Mouse (Mus musculus) limb, embryonic 11.5 days (tissue): ENCODE results near the gene Slc7a11. TPM values are rescaled to one million over a fixed set of nuclear protein-coding genes. Genes with fewer than 3 reads are reported as not detected.
A peak's percentile ranks its signal among the peaks of the same experiment; 100 is the strongest.

Experiments used
- ATAC-seq: fragments of 200-750 bp; cut with Nextera tagmentation; 2 replicates; pipeline ENCODE4 v1.8.0; 2017; ENCODE audit warnings: low read depth; ENCODE audit not compliant: insufficient number of reproducible peaks, low FRiP score, low TSS enrichment
- DNase-seq: peaks from one replicate; pipeline ENCODE4 v3.0.0-alpha.2; 2015; ENCODE audit warnings: low spot score
- H3K27ac ChIP-seq: fragments of 300-500 bp; sonication (generic); replicated peaks from 2 replicates; pipeline ENCODE4 v1.5.1; 2014; ENCODE audit warnings: low read depth, mild to moderate bottlenecking, low read length
- H3K27me3 ChIP-seq: fragments of 300-500 bp; sonication (generic); 2 replicates; pipeline ENCODE4 v1.6.1; 2014; ENCODE audit warnings: mild to moderate bottlenecking, low read length, mixed read lengths; ENCODE audit not compliant: control insufficient read depth, insufficient read depth
- H3K36me3 ChIP-seq: fragments of 300-500 bp; sonication (generic); 2 replicates; pipeline ENCODE4 v1.6.1; 2014; ENCODE audit warnings: mild to moderate bottlenecking, low read length, moderate library complexity, mixed read lengths; ENCODE audit not compliant: control insufficient read depth, insufficient read depth
- H3K4me1 ChIP-seq: fragments of 300-500 bp; sonication (generic); 2 replicates; pipeline ENCODE4 v1.6.1; 2014; ENCODE audit warnings: low read length, mixed read lengths; ENCODE audit not compliant: control insufficient read depth, insufficient read depth
- H3K4me2 ChIP-seq: fragments of 300-500 bp; sonication (generic); 2 replicates; pipeline ENCODE4 v1.6.1; 2014; ENCODE audit warnings: low read depth, mild to moderate bottlenecking, moderate library complexity; ENCODE audit not compliant: severe bottlenecking
- H3K4me3 ChIP-seq: fragments of 300-500 bp; sonication (generic); 2 replicates; pipeline ENCODE4 v1.5.1; 2014; ENCODE audit warnings: low read depth, low read length
- H3K9ac ChIP-seq: fragments of 300-500 bp; sonication (generic); 2 replicates; pipeline ENCODE4 v1.6.1; 2014; ENCODE audit warnings: mild to moderate bottlenecking, low read length
- H3K9me3 ChIP-seq: fragments of 300-500 bp; sonication (generic); 2 replicates; pipeline ENCODE4 v1.6.1; 2016; ENCODE audit warnings: low read length; ENCODE audit not compliant: control insufficient read depth
- WGBS: fragments of 180-500 bp; shearing (Covaris S2); extraction: QIAGEN DNeasy Blood & Tissue Kit; methylation state at CpG from one replicate; pipeline ENCODE4 v1.1.7; 2014; 5-methylcytosine and 5-hydroxymethylcytosine counted together
- polyA plus RNA-seq: library from polyadenylated mRNA; unstranded; fragments of >200 nt; fragmentation: Nextera tagmentation; extraction: Ambion mirVana; gene quantifications from 2 replicates; pipeline ENCODE4 v1.2.1, GENCODE M21; 2014

The Slc7a11 gene
- polyA plus RNA-seq, 1 experiment from 2014 or later: 4.4 TPM

DNA sequence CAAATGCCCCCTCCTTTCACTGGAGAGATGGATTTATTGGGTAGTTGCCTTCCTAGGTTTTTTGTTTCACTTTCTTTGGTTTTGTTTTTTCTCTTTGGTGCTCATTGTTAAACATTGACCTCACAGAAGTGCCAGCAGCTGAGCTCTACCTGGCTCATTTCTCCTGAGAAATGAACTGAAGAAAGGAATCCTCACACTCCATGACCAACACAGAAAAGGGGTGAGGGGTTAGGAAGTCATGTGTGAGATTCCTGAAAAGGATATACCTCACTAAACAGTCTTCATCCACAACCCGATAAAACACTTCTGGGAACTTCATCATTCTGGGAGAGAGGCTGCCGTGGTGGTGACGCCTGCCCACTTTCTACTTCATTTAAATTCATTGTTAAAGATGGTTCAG, 207.4 kb downstream of the Slc7a11 start:
- no peaks in the 10 kb centered on the region for H3K4me1 ChIP-seq
- no peak overlapping the region for H3K4me2 ChIP-seq
- no peak overlapping the region for H3K27ac ChIP-seq
- no peaks in the 10 kb centered on the region for H3K9me3 ChIP-seq
- 84% methylated on average over 3 of the region's 3 CpGs for WGBS
- no peak overlapping the region for H3K9ac ChIP-seq
- DNase-seq (no peak), ATAC-seq (no peak)
- no peak overlapping the region for H3K4me3 ChIP-seq
- no peaks in the 10 kb centered on the region for H3K27me3 ChIP-seq
- H3K36me3 ChIP-seq: no peaks in the 10 kb centered on the region

- Histone ChIP-seq H3K9ac (no peak overlapping the region), H3K27me3 (no peaks in the 10 kb centered on the region), H3K4me1 (no peaks in the 10 kb centered on the region), H3K27ac (no peak overlapping the region), H3K36me3 (no peaks in the 10 kb centered on the region), H3K4me3 (no peak overlapping the region), H3K4me2 (no peak overlapping the region), H3K9me3 (no peaks in the 10 kb centered on the region)
- ATAC-seq: no peak
- no peak for DNase-seq
- 51% methylated on average over 5 of the region's 5 CpGs for WGBS
These were observed 210.3 kb downstream of the Slc7a11 start for GRCm38 (mm10) chr3:50233144-50233543.

- H3K36me3 ChIP-seq: no peaks in the 10 kb centered on the region
- 81% methylated on average over 2 of the region's 2 CpGs for whole genome bisulfite sequencing
- no peak overlapping the region for H3K4me3 ChIP-seq
- no peak overlapping the region for H3K27ac ChIP-seq
- DNase-seq: no peak
- H3K4me2 ChIP-seq: no peak overlapping the region
- no peaks in the 10 kb centered on the region for H3K27me3 ChIP-seq
- no peaks in the 10 kb centered on the region for H3K9me3 ChIP-seq
- ATAC-seq: no peak
- H3K4me1 ChIP-seq: no peaks in the 10 kb centered on the region
- no peak overlapping the region for H3K9ac ChIP-seq
These were observed 218.9 kb downstream of the Slc7a11 start for GRCm38 (mm10) chr3:50224390-50225114.

GRCm38 (mm10) chr3:50220454-50220853, 223.0 kb downstream of the Slc7a11 start:
- DNase-seq (no peak), ATAC-seq (no peak)
- Histone ChIP-seq H3K27me3 (no peaks in the 10 kb centered on the region), H3K9ac (no peak overlapping the region), H3K4me3 (no peak overlapping the region), H3K9me3 (no peaks in the 10 kb centered on the region), H3K4me1 (no peaks in the 10 kb centered on the region), H3K27ac (no peak overlapping the region), H3K4me2 (no peak overlapping the region), H3K36me3 (no peaks in the 10 kb centered on the region)
- WGBS: 61% methylated on average over 2 of the region's 2 CpGs

- 79% methylated on average over 5 of the region's 5 CpGs for WGBS
- Histone ChIP-seq H3K4me1 (no peaks in the 10 kb centered on the region), H3K36me3 (no peaks in the 10 kb centered on the region), H3K9me3 (no peaks in the 10 kb centered on the region), H3K4me2 (no peak overlapping the region), H3K27ac (no peak overlapping the region), H3K27me3 (no peaks in the 10 kb centered on the region), H3K4me3 (no peak overlapping the region), H3K9ac (no peak overlapping the region)
- ATAC-seq: no peak
- no peak for DNase-seq
These were observed 257.0 kb downstream of the Slc7a11 start for GRCm38 (mm10) chr3:50186369-50186768.

DNA sequence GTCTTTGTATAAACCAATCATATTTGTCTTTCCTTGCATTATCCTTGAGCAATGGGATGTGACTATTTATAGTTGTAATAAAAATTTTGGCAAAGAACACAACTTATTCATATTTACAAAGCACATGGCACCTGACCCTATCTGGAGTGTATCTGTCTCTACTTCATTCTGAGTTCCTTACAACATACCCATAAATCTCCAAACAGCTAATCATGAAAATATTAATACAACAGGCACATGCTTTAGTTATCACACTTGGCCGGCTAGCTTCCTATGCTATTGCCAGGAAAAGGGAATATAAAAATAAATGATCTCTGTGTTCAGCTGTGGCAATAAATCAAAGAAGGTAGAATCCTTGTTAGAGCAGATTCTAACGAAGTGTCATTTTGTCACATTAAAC, 257.5 kb downstream of the Slc7a11 start:
- DNase-seq (no peak), ATAC-seq (peak; percentile 57; the same call in 1 of the 2 replicates)
- Histone ChIP-seq H3K36me3 (no peaks in the 10 kb centered on the region), H3K4me2 (no peak overlapping the region), H3K27me3 (no peaks in the 10 kb centered on the region), H3K9ac (no peak overlapping the region), H3K4me1 (no peaks in the 10 kb centered on the region), H3K9me3 (no peaks in the 10 kb centered on the region), H3K4me3 (no peak overlapping the region), H3K27ac (no peak overlapping the region)
- WGBS: 66% methylated on average over 2 of the region's 2 CpGs

- ATAC-seq: no peak
These were observed 282.7 kb downstream of the Slc7a11 start for GRCm38 (mm10) chr3:50160756-50161155.

GRCm38 (mm10) chr3:50144144-50144543, 299.3 kb downstream of the Slc7a11 start:
- ATAC-seq (no peak), DNase-seq (no peak)
- no peaks in the 10 kb centered on the region for H3K27me3 ChIP-seq
- H3K4me3 ChIP-seq: no peak overlapping the region
- no peak overlapping the region for H3K4me2 ChIP-seq
- H3K36me3 ChIP-seq: no peaks in the 10 kb centered on the region
- H3K9me3 ChIP-seq: no peaks in the 10 kb centered on the region
- no peak overlapping the region for H3K9ac ChIP-seq
- no peaks in the 10 kb centered on the region for H3K4me1 ChIP-seq
- no peak overlapping the region for H3K27ac ChIP-seq

More at GRCm38 (mm10) chr3:50160756-50161155, 282.7 kb downstream of the Slc7a11 start:
- Histone ChIP-seq H3K27ac (no peak overlapping the region), H3K9ac (no peak overlapping the region), H3K4me3 (no peak overlapping the region), H3K4me1 (no peaks in the 10 kb centered on the region), H3K9me3 (no peaks in the 10 kb centered on the region), H3K36me3 (no peaks in the 10 kb centered on the region), H3K4me2 (no peak overlapping the region), H3K27me3 (no peaks in the 10 kb centered on the region)
- WGBS: 85% methylated on average over 2 of the region's 2 CpGs
- no peak for DNase-seq

DNA sequence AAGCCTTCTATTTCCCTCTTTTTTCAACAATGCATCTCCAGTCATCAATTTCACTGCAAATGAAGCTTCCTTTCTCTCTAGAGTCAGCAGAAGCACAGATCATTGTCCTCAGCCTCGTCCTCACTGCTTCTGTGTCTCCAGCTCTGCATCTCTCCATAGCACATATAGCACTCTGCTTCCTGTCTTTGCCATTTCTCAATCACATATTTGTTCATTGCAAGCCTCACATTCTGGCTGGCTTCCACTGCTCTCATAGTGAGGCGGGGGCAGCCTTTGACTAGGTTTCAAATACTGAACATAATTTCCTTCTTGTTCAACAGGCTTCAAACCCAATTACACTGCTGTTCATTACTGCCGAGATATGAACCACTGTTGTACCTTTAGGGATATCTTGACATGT, 305.1 kb downstream of the Slc7a11 start:
- Histone ChIP-seq H3K9me3 (no peaks in the 10 kb centered on the region), H3K4me1 (no peaks in the 10 kb centered on the region), H3K27ac (no peak overlapping the region), H3K4me3 (no peak overlapping the region), H3K36me3 (no peaks in the 10 kb centered on the region), H3K27me3 (no peaks in the 10 kb centered on the region), H3K9ac (no peak overlapping the region), H3K4me2 (no peak overlapping the region)
- WGBS: 75% methylated on average over 3 of the region's 3 CpGs
- DNase-seq (no peak), ATAC-seq (no peak)
